Mouse (Mus musculus) testis, adult 2 months (tissue): ENCODE measurements around the gene Slc25a21.

Source experiments
- CTCF ChIP-seq: fragments of 200-500 bp; IDR thresholded peaks from 2 replicates; pipeline ENCODE4 v1.5.1; 2012; ENCODE audit warnings: low read depth, mild to moderate bottlenecking, inconsistent platforms, low read length, moderate library complexity; ENCODE audit not compliant: control insufficient read depth, insufficient read depth, insufficient replicate concordance
- POLR2A ChIP-seq: fragments of 200-500 bp; IDR thresholded peaks from 2 replicates; pipeline ENCODE4 v1.6.1; 2012; ENCODE audit warnings: low read depth, mild to moderate bottlenecking, inconsistent platforms, low read length, moderate library complexity; ENCODE audit not compliant: control insufficient read depth

DNA sequence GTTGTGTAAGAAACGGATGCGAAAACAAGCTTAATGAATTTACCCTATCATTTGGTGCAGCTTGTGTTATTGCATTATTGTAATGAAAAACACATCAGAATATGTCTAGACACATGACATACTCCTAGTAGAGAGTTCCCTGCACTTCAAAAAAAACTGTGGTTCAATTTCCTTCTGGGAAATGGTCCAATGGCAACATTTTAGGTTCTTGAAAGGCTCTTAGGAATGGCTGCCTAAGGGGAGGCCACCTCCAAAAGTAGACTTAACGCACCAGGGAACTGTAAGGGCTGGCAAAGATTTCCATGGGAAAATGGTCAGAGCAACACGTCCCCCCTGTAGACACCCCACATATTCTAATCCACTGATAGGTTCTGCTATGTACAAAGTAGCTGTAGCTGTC is 87.9 kb downstream of the Slc25a21 start:
- TF ChIP-seq POLR2A = no peak
- no peak for TF ChIP-seq CTCF
